Mouse (Mus musculus) intestine, embryonic 16.5 days (tissue): Measurements from ENCODE around the gene Myom3. TPM values are rescaled to one million over a fixed set of nuclear protein-coding genes. Genes with fewer than 3 reads are reported as not detected.
"Not testable (repeated sequence)": the region's sequence is repeated elsewhere in the genome, so short reads cannot be mapped to it uniquely, and the experiment has no call there.

ENCODE experiments used
- ATAC-seq: fragments of 200-750 bp; cut with Nextera tagmentation; 2 replicates; pipeline ENCODE4 v1.8.0; 2017; ENCODE audit warnings: moderate TSS enrichment, moderate library complexity
- H3K27ac ChIP-seq: fragments of 300-500 bp; sonication (generic); 2 replicates; pipeline ENCODE4 v1.5.1; 2014; ENCODE audit warnings: mild to moderate bottlenecking, low read length
- H3K27me3 ChIP-seq: fragments of 300-500 bp; sonication (generic); replicated peaks from 2 replicates; pipeline ENCODE4 v1.6.1; 2014; ENCODE audit warnings: low read length, control low read depth, mixed read lengths; ENCODE audit not compliant: control insufficient read depth, insufficient read depth
- H3K36me3 ChIP-seq: fragments of 300-500 bp; sonication (generic); 2 replicates; pipeline ENCODE4 v1.6.1; 2014; ENCODE audit warnings: low read length, control low read depth; ENCODE audit not compliant: control insufficient read depth, insufficient read depth
- H3K4me1 ChIP-seq: fragments of 300-500 bp; sonication (generic); 2 replicates; pipeline ENCODE4 v1.6.1; 2014; ENCODE audit warnings: low read length, control low read depth, mixed read lengths; ENCODE audit not compliant: control insufficient read depth, insufficient read depth
- H3K4me2 ChIP-seq: fragments of 300-500 bp; sonication (generic); 2 replicates; pipeline ENCODE4 v1.6.1; 2014; ENCODE audit warnings: low read depth, low read length, control low read depth
- H3K4me3 ChIP-seq: fragments of 300-500 bp; sonication (generic); 2 replicates; pipeline ENCODE4 v1.5.1; 2014; ENCODE audit warnings: mild to moderate bottlenecking, low read length
- H3K9ac ChIP-seq: fragments of 300-500 bp; sonication (generic); 2 replicates; pipeline ENCODE4 v1.6.1; 2014; ENCODE audit warnings: low read depth, low read length
- H3K9me3 ChIP-seq: fragments of 300-500 bp; sonication (generic); 2 replicates; pipeline ENCODE4 v1.6.1; 2016; ENCODE audit warnings: low read length, control low read depth; ENCODE audit not compliant: control insufficient read depth
- WGBS: fragments of 180-500 bp; shearing (Covaris S2); extraction: QIAGEN DNeasy Blood & Tissue Kit; methylation state at CpG from one replicate; pipeline ENCODE4 v1.1.7; 2014; 5-methylcytosine and 5-hydroxymethylcytosine counted together
- polyA plus RNA-seq: library from polyadenylated mRNA; unstranded; fragments of >200 nt; fragmentation: Nextera tagmentation; extraction: Ambion mirVana; gene quantifications from 2 replicates; pipeline ENCODE4 v1.2.1, GENCODE M21; 2015

Myom3 gene
- polyA plus RNA-seq = 0.88 and 1.1 TPM in 2 replicates

GRCm38 (mm10) chr4:135759356-135759976 is at the start of gene Myom3:
TSS of gene Myom3 (plus strand) at chr4:135759715.
- peaks cover 3% of the 10 kb centered on the region; the same call in 1 of the 2 replicates for H3K9me3 ChIP-seq
- 53% methylated on average over 10 of the region's 10 CpGs for WGBS
- no peak within 1 kb of the TSS for H3K4me2 ChIP-seq
- H3K36me3 ChIP-seq = peaks cover 4% of the 10 kb centered on the region; the same call in 1 of the 2 replicates
- H3K4me3 ChIP-seq = no peak within 1 kb of the TSS
- ATAC-seq = no peak
- H3K27ac ChIP-seq = no peak within 1 kb of the TSS
- H3K27me3 ChIP-seq = no peaks in the 10 kb centered on the region
- H3K4me1 ChIP-seq = peaks cover 20% of the 10 kb centered on the region
- peak within 1 kb of the TSS; percentile 15; the same call in 1 of the 2 replicates for H3K9ac ChIP-seq

DNA sequence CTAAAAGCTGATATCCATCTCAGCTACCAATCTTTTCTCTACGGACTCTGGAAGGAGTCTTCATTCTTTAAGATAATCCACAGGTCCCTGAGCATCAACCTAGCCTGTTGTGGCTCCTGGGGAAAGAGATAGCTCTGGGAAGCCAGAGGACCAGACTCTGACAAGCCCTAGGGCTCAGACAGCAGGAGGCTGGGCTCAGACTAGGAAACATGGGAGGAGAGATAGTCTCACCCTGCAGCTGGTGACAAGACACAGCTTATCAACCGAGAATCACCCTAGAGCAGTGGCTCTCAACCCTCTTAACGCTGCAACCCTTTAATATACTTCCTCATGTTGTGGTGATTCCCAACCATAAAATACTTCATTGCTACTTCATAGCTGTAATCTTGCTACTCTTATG is 49.1 kb upstream of the Myom3 start:
- H3K9me3 ChIP-seq = no peaks in the 10 kb centered on the region
- no peak overlapping the region for H3K4me3 ChIP-seq
- ATAC-seq = no peak
- H3K4me2 ChIP-seq = no peak overlapping the region
- no peaks in the 10 kb centered on the region; the same call in 1 of the 2 replicates for H3K4me1 ChIP-seq
- H3K9ac ChIP-seq = no peak overlapping the region
- no peaks in the 10 kb centered on the region for H3K36me3 ChIP-seq
- no peaks in the 10 kb centered on the region for H3K27me3 ChIP-seq
- 63% methylated on average over 3 of the region's 3 CpGs for WGBS
- H3K27ac ChIP-seq = no peak overlapping the region

GRCm38 (mm10) chr4:135714776-135715175 is 44.7 kb upstream of the Myom3 start:
- H3K4me3 ChIP-seq = no peak overlapping the region
- H3K27ac ChIP-seq = no peak overlapping the region
- H3K36me3 ChIP-seq = no peaks in the 10 kb centered on the region
- no peak overlapping the region for H3K4me2 ChIP-seq
- WGBS = 74% methylated on average over 8 of the region's 8 CpGs
- ATAC-seq = no peak
- no peaks in the 10 kb centered on the region for H3K9me3 ChIP-seq
- H3K9ac ChIP-seq = no peak overlapping the region
- no peaks in the 10 kb centered on the region; the same call in 1 of the 2 replicates for H3K4me1 ChIP-seq
- no peaks in the 10 kb centered on the region for H3K27me3 ChIP-seq

GRCm38 (mm10) chr4:135716438-135716837 is 43.1 kb upstream of the Myom3 start:
- 94% methylated on average over 11 of the region's 11 CpGs for WGBS
- H3K4me3 ChIP-seq = not testable (repeated sequence)

DNA sequence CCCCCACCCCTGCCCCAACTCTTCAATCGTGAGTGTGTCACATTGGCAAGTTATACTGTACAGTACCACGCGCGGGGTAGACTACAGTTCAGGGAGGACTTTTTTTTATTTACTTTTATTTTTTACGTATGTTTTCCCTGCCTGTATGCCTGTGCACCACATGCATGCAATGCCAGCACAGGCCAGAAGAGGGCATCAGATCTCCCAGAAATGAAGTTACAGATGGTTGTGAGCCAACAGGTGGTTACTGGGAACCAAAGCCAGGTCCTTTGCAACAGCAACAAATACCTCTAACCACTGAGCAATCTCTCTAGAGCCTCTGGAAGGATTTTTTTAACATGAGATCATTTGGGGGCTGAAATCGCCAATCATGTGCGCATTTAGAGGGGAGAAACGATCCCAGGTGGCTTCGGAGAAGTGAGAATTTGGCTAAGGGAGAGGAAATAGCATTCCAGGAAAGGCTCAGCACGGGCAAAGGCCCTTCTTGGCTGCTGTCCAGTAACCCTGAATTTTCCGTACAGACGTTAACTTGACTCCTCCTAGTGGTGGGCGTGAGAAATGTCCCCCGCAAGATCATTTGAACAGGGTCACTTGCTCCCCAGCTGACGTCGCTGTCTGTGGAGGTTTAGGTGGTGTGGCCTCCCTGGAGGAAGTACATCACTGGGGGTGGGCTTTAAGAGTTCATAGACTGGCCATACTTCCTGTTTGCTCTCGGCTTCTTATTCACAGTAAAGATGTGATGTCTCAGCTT is 36.8 kb upstream of the Myom3 start:
- Histone ChIP-seq H3K4me1 (peaks cover 4% of the 10 kb centered on the region; the same call in 1 of the 2 replicates), H3K9ac (no peak overlapping the region), H3K4me3 (no peak overlapping the region), H3K9me3 (no peaks in the 10 kb centered on the region), H3K27me3 (no peaks in the 10 kb centered on the region), H3K27ac (no peak overlapping the region), H3K36me3 (no peaks in the 10 kb centered on the region), H3K4me2 (no peak overlapping the region)
- no peak for ATAC-seq
- 74% methylated on average over 17 of the region's 17 CpGs for WGBS

More at GRCm38 (mm10) chr4:135716438-135716837, 43.1 kb upstream of the Myom3 start:
- H3K36me3 ChIP-seq, H3K4me2 ChIP-seq, ATAC-seq, H3K4me1 ChIP-seq, H3K9ac ChIP-seq, H3K9me3 ChIP-seq, H3K27ac ChIP-seq, H3K27me3 ChIP-seq: not testable (repeated sequence)

DNA sequence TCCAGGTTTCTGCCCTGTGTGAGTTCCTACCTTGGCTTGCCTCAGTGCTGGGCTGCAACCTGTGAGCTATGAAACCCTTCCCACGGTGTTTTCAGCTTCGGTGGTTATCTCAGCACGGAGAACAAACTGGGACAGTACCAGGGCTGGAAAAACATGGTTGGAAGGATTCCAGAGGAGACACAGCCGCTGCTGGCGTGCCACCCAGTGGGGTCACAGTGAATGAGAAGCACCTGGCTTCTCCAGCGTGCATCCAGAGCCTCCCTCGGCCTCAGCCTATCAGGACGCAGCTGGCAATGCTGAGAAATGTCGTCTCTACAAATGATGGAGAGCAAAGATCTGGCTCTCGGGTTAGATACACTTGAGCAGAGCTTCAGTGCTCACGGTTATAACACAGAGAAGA is 33.1 kb upstream of the Myom3 start:
- no peaks in the 10 kb centered on the region for H3K27me3 ChIP-seq
- H3K9ac ChIP-seq = no peak overlapping the region
- no peaks in the 10 kb centered on the region for H3K9me3 ChIP-seq
- H3K36me3 ChIP-seq = no peaks in the 10 kb centered on the region
- peak overlapping the region; percentile 75; the same call in 1 of the 2 replicates for H3K27ac ChIP-seq
- H3K4me2 ChIP-seq = no peak overlapping the region
- H3K4me1 ChIP-seq = peaks cover 4% of the 10 kb centered on the region; the same call in 1 of the 2 replicates
- WGBS = 55% methylated on average over 11 of the region's 11 CpGs
- no peak for ATAC-seq
- no peak overlapping the region for H3K4me3 ChIP-seq

GRCm38 (mm10) chr4:135727817-135728216 is 31.7 kb upstream of the Myom3 start, which contains the start of gene Il22ra1:
TSS of gene Il22ra1 (plus strand) at chr4:135728172.
- Histone ChIP-seq H3K9me3 (no peaks in the 10 kb centered on the region), H3K27me3 (no peaks in the 10 kb centered on the region), H3K4me1 (peaks cover 4% of the 10 kb centered on the region; the same call in 1 of the 2 replicates), H3K9ac (peak within 1 kb of the TSS; percentile 64), H3K4me2 (peak within 1 kb of the TSS; percentile 64), H3K36me3 (0 out of 2 replicates have a peak, but pooled peaks cover under 1% of the 10 kb centered on the region), H3K4me3 (peak within 1 kb of the TSS; percentile 55), H3K27ac (peak within 1 kb of the TSS; percentile 75)
- WGBS = 24% methylated on average over 14 of the region's 14 CpGs
- ATAC-seq = peak; percentile 91

- peak overlapping the region; percentile 55 for H3K4me3 ChIP-seq
- peaks cover 4% of the 10 kb centered on the region; the same call in 1 of the 2 replicates for H3K4me1 ChIP-seq
- H3K36me3 ChIP-seq = peaks cover 18% of the 10 kb centered on the region
- H3K27me3 ChIP-seq = no peaks in the 10 kb centered on the region
- H3K9ac ChIP-seq = peak overlapping the region; percentile 64
- ATAC-seq = no peak
- peaks cover 5% of the 10 kb centered on the region; the same call in 1 of the 2 replicates for H3K9me3 ChIP-seq
- WGBS = 62% methylated on average over 9 of the region's 9 CpGs
- H3K4me2 ChIP-seq = peak overlapping the region; percentile 64
- H3K27ac ChIP-seq = peak overlapping the region; percentile 75; the same call in 1 of the 2 replicates
Observed at GRCm38 (mm10) chr4:135730204-135730603, 29.3 kb upstream of the Myom3 start.

- Histone ChIP-seq H3K27me3 (no peaks in the 10 kb centered on the region), H3K4me1 (peaks cover 4% of the 10 kb centered on the region; the same call in 1 of the 2 replicates), H3K36me3 (peaks cover 22% of the 10 kb centered on the region), H3K9ac (peak overlapping the region; percentile 64; the same call in 1 of the 2 replicates), H3K9me3 (peaks cover 5% of the 10 kb centered on the region; the same call in 1 of the 2 replicates), H3K4me3 (peak overlapping the region; percentile 55; the same call in 1 of the 2 replicates), H3K4me2 (peak overlapping the region; percentile 64), H3K27ac (no peak overlapping the region)
- ATAC-seq = no peak
- WGBS = 73% methylated on average over 8 of the region's 8 CpGs
Observed at GRCm38 (mm10) chr4:135730951-135731350, 28.6 kb upstream of the Myom3 start.
